Mouse (Mus musculus) Patski (cell line): ENCODE data around the gene Mmd2. TPM values are rescaled to one million over a fixed set of nuclear protein-coding genes. Genes with fewer than 3 reads are reported as not detected.
A peak's percentile ranks its signal among the peaks of the same experiment; 100 is the strongest.

Source experiments
- ATAC-seq: fragments of 100-300 bp; one replicate; pipeline ENCODE4 v1.8.0; 2021
- CTCF ChIA-PET: fragments of 350-600 bp; sonication (Branson Sonifier 250); formaldehyde crosslinking; loops from one replicate; lab custom pipeline; 2022; ENCODE audit warnings: inconsistent platforms; lab: Charles Lee
- POLR2A ChIA-PET: fragments of 350-600 bp; sonication (Branson Sonifier 250); formaldehyde crosslinking; loops from one replicate; lab custom pipeline; 2022; ENCODE audit warnings: antibody characterized with exemption, inconsistent platforms; lab: Charles Lee
- DNase-seq: peaks from one replicate; pipeline ENCODE4 v3.0.0-alpha.2; 2011; ENCODE audit warnings: low read depth, low spot score
- H3K27me3 ChIP-seq: fragments of 371-371 bp; one replicate; pipeline ENCODE4 v1.5.1; 2021
- CTCF ChIP-seq: fragments of 100-300 bp; IDR thresholded peaks from one replicate; pipeline ENCODE4 v1.5.1; 2021
- in situ Hi-C: fragments of 300-500 bp; cut with MboI; formaldehyde crosslinking; loops from 3 replicates; pipeline ENCODE4 v1.11.1; 2018; ENCODE audit warnings: low pct_unique_long_range_greater_than_20kb, mixed read lengths
- polyA plus RNA-seq: library from polyadenylated mRNA; unstranded; gene quantifications from one replicate; pipeline ENCODE4 v1.2.3, GENCODE M21; 2021

The Mmd2 gene
- polyA plus RNA-seq, 1 experiment from 2014 or later: not detected

- DNase-seq: no peak
- CTCF ChIA-PET: no interaction called here
- H3K27me3 ChIP-seq: no peaks in the 10 kb centered on the region
- no peak for ATAC-seq
- no peak for TF ChIP-seq CTCF
- in situ Hi-C loops: no loop called here
- POLR2A ChIA-PET: interaction anchor here (0.6 kb wide), 1 partner anchor 54 kb away, joined by 3 read pairs; no protein-coding TSS in a partner anchor
Measured at GRCm38 (mm10) chr5:142629663-142630025, 21.0 kb upstream of the Mmd2 start.

GRCm38 (mm10) chr5:142628726-142629662, 20.4 kb upstream of the Mmd2 start:
- POLR2A ChIA-PET: interaction anchor here (0.6 kb wide), 1 partner anchor 54 kb away, joined by 3 read pairs; no protein-coding TSS in a partner anchor
- no peak for TF ChIP-seq CTCF
- no peaks in the 10 kb centered on the region for H3K27me3 ChIP-seq
- peak; percentile 70 for DNase-seq
- ATAC-seq: peak; percentile 61
- CTCF ChIA-PET: no interaction called here
- in situ Hi-C loops: no loop called here

- ChIA-PET CTCF (no interaction called here), POLR2A (interaction anchor here (0.6 kb wide), 1 partner anchor 64 kb away, joined by 7 read pairs; no protein-coding TSS in a partner anchor)
- peaks cover under 1% of the 10 kb centered on the region for H3K27me3 ChIP-seq
- DNase-seq: no peak
- no peak for ATAC-seq
- TF ChIP-seq CTCF: no peak
- in situ Hi-C loops: no loop called here
Measured at GRCm38 (mm10) chr5:142627398-142627797, 18.8 kb upstream of the Mmd2 start, which contains the start of gene Wipi2. TSS of gene Wipi2 (plus strand) at chr5:142627698.

- no peak for TF ChIP-seq CTCF
- ATAC-seq: no peak
- peaks cover 12% of the 10 kb centered on the region for H3K27me3 ChIP-seq
- ChIA-PET CTCF (no interaction called here), POLR2A (no interaction called here)
- in situ Hi-C loops: no loop called here
- no peak for DNase-seq
Measured at GRCm38 (mm10) chr5:142623080-142623479, 14.5 kb upstream of the Mmd2 start.

- ATAC-seq (no peak), DNase-seq (no peak)
- TF ChIP-seq CTCF: no peak
- in situ Hi-C loops: no loop called here
- ChIA-PET CTCF (no interaction called here), POLR2A (no interaction called here)
- peaks cover 21% of the 10 kb centered on the region for H3K27me3 ChIP-seq
Measured at GRCm38 (mm10) chr5:142622134-142622533, 13.5 kb upstream of the Mmd2 start.

GRCm38 (mm10) chr5:142621421-142621820, 12.8 kb upstream of the Mmd2 start:
- ATAC-seq (no peak), DNase-seq (no peak)
- in situ Hi-C loops: no loop called here
- peaks cover 25% of the 10 kb centered on the region for H3K27me3 ChIP-seq
- ChIA-PET CTCF (no interaction called here), POLR2A (no interaction called here)
- no peak for TF ChIP-seq CTCF

- H3K27me3 ChIP-seq: peaks cover 36% of the 10 kb centered on the region
- in situ Hi-C loops: loop anchor here (5.0 kb wide), 1 partner anchor 43 kb away; no protein-coding TSS in a partner anchor
- DNase-seq: no peak
- ATAC-seq: no peak
- ChIA-PET POLR2A (no interaction called here), CTCF (interaction anchor here (0.6 to 1.4 kb wide), 4 partner anchors 8 to 39 kb away, joined by 3 to 4 read pairs (median 3); no protein-coding TSS in a partner anchor)
- TF ChIP-seq CTCF: peak; percentile 79
Measured at GRCm38 (mm10) chr5:142619866-142620265, 11.3 kb upstream of the Mmd2 start.

- no peak for TF ChIP-seq CTCF
- peaks cover 32% of the 10 kb centered on the region for H3K27me3 ChIP-seq
- no peak for DNase-seq
- no peak for ATAC-seq
- ChIA-PET CTCF (no interaction called here), POLR2A (no interaction called here)
- in situ Hi-C loops: loop anchor here (5.0 kb wide), 1 partner anchor 39 kb away; no protein-coding TSS in a partner anchor
Measured at GRCm38 (mm10) chr5:142616326-142616725, 7.7 kb upstream of the Mmd2 start.

- ChIA-PET POLR2A (no interaction called here), CTCF (no interaction called here)
- ATAC-seq (no peak), DNase-seq (no peak)
- in situ Hi-C loops: loop anchor here (5.0 kb wide), 1 partner anchor 38 kb away; no protein-coding TSS in a partner anchor
- no peak for TF ChIP-seq CTCF
- peaks cover 32% of the 10 kb centered on the region for H3K27me3 ChIP-seq
Measured at GRCm38 (mm10) chr5:142615638-142616037, 7.0 kb upstream of the Mmd2 start.

GRCm38 (mm10) chr5:142614513-142614912, 5.9 kb upstream of the Mmd2 start:
- CTCF ChIA-PET: no interaction called here
- in situ Hi-C loops: no loop called here
- TF ChIP-seq CTCF: no peak
- peaks cover 31% of the 10 kb centered on the region for H3K27me3 ChIP-seq
- POLR2A ChIA-PET: no interaction called here
- ATAC-seq: no peak
- DNase-seq: no peak

GRCm38 (mm10) chr5:142610362-142610761, 1.8 kb upstream of the Mmd2 start:
- ChIA-PET POLR2A (interaction anchor here (0.6 kb wide), 1 partner anchor 8 kb away, joined by 3 read pairs; no protein-coding TSS in a partner anchor), CTCF (no interaction called here)
- in situ Hi-C loops: no loop called here
- no peak for ATAC-seq
- DNase-seq: no peak
- peaks cover 12% of the 10 kb centered on the region for H3K27me3 ChIP-seq
- no peak for TF ChIP-seq CTCF
